ENCODE assay signal across 9 mouse cellular contexts in genomic region chr1:45672443-45673156, GRCm38 (mm10).
DNase-seq lines count a peak whose midpoint lies in the region; ATAC-seq and TF ChIP-seq lines count a peak whose summit lies in the region.
"Had no signal": no experiment of that assay in that cellular context is flagged by ENCODE, and none has a peak within 500 bp of the region (broad histone marks: within the 10 kb centered on the region; RNA-seq: fewer than 3 reads in every experiment).

No protein-coding gene starts in this region.

- H3K27ac ChIP-seq in forebrain, embryonic 16.5 days (ENCODE audit: low read length): no peak overlapping the region
- no peak overlapping the region for H3K27ac ChIP-seq in forebrain, embryonic 10.5 days
- peak overlapping the region; percentile 67 for H3K27ac ChIP-seq in embryonic facial prominence, embryonic 13.5 days
- H3K27ac ChIP-seq in heart, embryonic 16.5 days (ENCODE audit: low read length): no peak overlapping the region
- H3K27ac ChIP-seq: midbrain, embryonic 12.5 days had no signal

- no peak overlapping the region for H3K4me3 ChIP-seq in forebrain, embryonic 16.5 days (replicated peaks; ENCODE audit: low read length)
- no peak overlapping the region for H3K4me3 ChIP-seq in forebrain, embryonic 10.5 days
- no peak overlapping the region for H3K4me3 ChIP-seq in embryonic facial prominence, embryonic 13.5 days
- H3K4me3 ChIP-seq in heart, embryonic 16.5 days (ENCODE audit: low read length): no peak overlapping the region
- H3K4me3 ChIP-seq in lung, adult 2 months (replicated peaks; ENCODE audit: extremely low read depth, low read depth, low read length): no peak overlapping the region
- H3K4me3 ChIP-seq: midbrain, embryonic 12.5 days had no signal

- no peak overlapping the region for H3K4me2 ChIP-seq in forebrain, embryonic 16.5 days (ENCODE audit: low read length)
- H3K4me2 ChIP-seq in embryonic facial prominence, embryonic 13.5 days: peak overlapping the region; percentile 16; the same call in 1 of the 2 replicates
- H3K4me2 ChIP-seq in heart, embryonic 16.5 days (ENCODE audit: low read depth, low read length): no peak overlapping the region
- H3K4me2 ChIP-seq: midbrain, embryonic 12.5 days had no signal

- no peak overlapping the region for H3K9ac ChIP-seq in forebrain, embryonic 16.5 days (replicated peaks; ENCODE audit: low read depth, low read length)
- H3K9ac ChIP-seq in embryonic facial prominence, embryonic 13.5 days: no peak overlapping the region
- H3K9ac ChIP-seq in heart, embryonic 16.5 days (ENCODE audit: low read length): no peak overlapping the region
- H3K9ac ChIP-seq: midbrain, embryonic 12.5 days had no signal

- no peaks in the 10 kb centered on the region for H3K36me3 ChIP-seq in forebrain, embryonic 16.5 days (ENCODE audit: control insufficient read depth, insufficient read depth)
- H3K36me3 ChIP-seq in forebrain, embryonic 10.5 days (replicated peaks): no peaks in the 10 kb centered on the region
- H3K36me3 ChIP-seq in embryonic facial prominence, embryonic 13.5 days: no peaks in the 10 kb centered on the region
- no peaks in the 10 kb centered on the region for H3K36me3 ChIP-seq in heart, embryonic 16.5 days (ENCODE audit: control insufficient read depth, insufficient read depth)
- H3K36me3 ChIP-seq: midbrain, embryonic 12.5 days had no signal

- peak; percentile 68; the same call in 1 of the 2 replicates for ATAC-seq in forebrain, embryonic 16.5 days
- peak; percentile 79 for ATAC-seq in embryonic facial prominence, embryonic 13.5 days (ENCODE audit: insufficient number of reproducible peaks, insufficient read depth, low FRiP score, low TSS enrichment, low read depth)
- peak; percentile 76 for ATAC-seq in heart, embryonic 16.5 days (replicated peaks; ENCODE audit: extremely low read depth, insufficient read depth, low FRiP score)

- no peaks in the 10 kb centered on the region for H3K27me3 ChIP-seq in forebrain, embryonic 16.5 days (replicated peaks; ENCODE audit: control insufficient read depth, insufficient read depth, low read length)
- no peaks in the 10 kb centered on the region for H3K27me3 ChIP-seq in forebrain, embryonic 10.5 days (ENCODE audit: poor library complexity, severe bottlenecking)
- H3K27me3 ChIP-seq in embryonic facial prominence, embryonic 13.5 days: no peaks in the 10 kb centered on the region
- no peaks in the 10 kb centered on the region for H3K27me3 ChIP-seq in heart, embryonic 16.5 days (ENCODE audit: control insufficient read depth, insufficient read depth, low read length)
- H3K27me3 ChIP-seq: midbrain, embryonic 12.5 days had no signal

- TF ChIP-seq CTCF in lung, adult 2 months (IDR thresholded peaks at IDR 0.05; ENCODE audit: insufficient read depth, low read length): peak; percentile 32; the same call in 1 of the 2 replicates

- H3K9me3 ChIP-seq in forebrain, embryonic 16.5 days (ENCODE audit: control insufficient read depth, low read length): no peaks in the 10 kb centered on the region
- no peaks in the 10 kb centered on the region for H3K9me3 ChIP-seq in forebrain, embryonic 10.5 days
- no peaks in the 10 kb centered on the region for H3K9me3 ChIP-seq in embryonic facial prominence, embryonic 13.5 days
- H3K9me3 ChIP-seq in heart, embryonic 16.5 days (replicated peaks; ENCODE audit: control insufficient read depth, low read length): no peaks in the 10 kb centered on the region
- H3K9me3 ChIP-seq: midbrain, embryonic 12.5 days had no signal

- no peak for TF ChIP-seq POLR2A in lung, adult 2 months (IDR thresholded peaks at IDR 0.05; ENCODE audit: borderline replicate concordance, extremely low read depth, low read depth, low read length)

- no peak for DNase-seq in forebrain, embryonic 10.5 days (ENCODE audit: extremely low spot score, low spot score)
- peak; percentile 4 for DNase-seq in large intestine, adult 2 months (ENCODE audit: low read depth, low spot score)
- peak; percentile 16 for DNase-seq in lung, adult 2 months
- peak; percentile 52 for DNase-seq in right cerebral cortex, postnatal 14 days
- DNase-seq in spleen, postnatal 36 days (ENCODE audit: low spot score in 2 of 2): no peak

- 44% methylated on average over 5 of the region's 5 CpGs for WGBS in forebrain, embryonic 16.5 days
- WGBS in forebrain, embryonic 10.5 days: 55% methylated on average over 5 of the region's 5 CpGs
- WGBS in embryonic facial prominence, embryonic 13.5 days: 13% methylated on average over 5 of the region's 5 CpGs
- WGBS in heart, embryonic 16.5 days: 27% methylated on average over 5 of the region's 5 CpGs
- 42% methylated on average over 5 of the region's 5 CpGs for WGBS in large intestine, adult 2 months
- 31% methylated on average over 5 of the region's 5 CpGs for WGBS in lung, adult 2 months

- no peaks in the 10 kb centered on the region for H3K4me1 ChIP-seq in forebrain, embryonic 16.5 days (replicated peaks; ENCODE audit: control insufficient read depth, insufficient read depth, low read length)
- H3K4me1 ChIP-seq in forebrain, embryonic 10.5 days: no peaks in the 10 kb centered on the region
- H3K4me1 ChIP-seq in embryonic facial prominence, embryonic 13.5 days: peaks cover 12% of the 10 kb centered on the region
- no peaks in the 10 kb centered on the region for H3K4me1 ChIP-seq in heart, embryonic 16.5 days (ENCODE audit: control insufficient read depth, insufficient read depth, low read length)
- no peaks in the 10 kb centered on the region for H3K4me1 ChIP-seq in lung, adult 2 months (ENCODE audit: control insufficient read depth, insufficient read depth, low read length)
- H3K4me1 ChIP-seq: midbrain, embryonic 12.5 days had no signal

Comparison
In these comparisons a context has a peak if more than half of its experiments do, and no peak if none do; other contexts are left out.
1. DNase-seq: peak in large intestine, adult 2 months (single experiment), lung, adult 2 months (single experiment) and right cerebral cortex, postnatal 14 days (single experiment); none in forebrain, embryonic 10.5 days (single experiment) and spleen, postnatal 36 days (0 of 2).
2. Peak in every context shown above with its lines, with median percentiles within 50 percentile points of each other: ATAC-seq.